Mouse (Mus musculus) bone marrow, adult 2 months (tissue): ENCODE data around the gene Ypel1.

Source experiments
- CTCF ChIP-seq: fragments of 200-500 bp; IDR thresholded peaks from 2 replicates; pipeline ENCODE4 v1.5.1; 2011; ENCODE audit warnings: low read length, control low read depth; ENCODE audit not compliant: control insufficient read depth, insufficient read depth
- POLR2A ChIP-seq: fragments of 200-500 bp; IDR thresholded peaks from 2 replicates; pipeline ENCODE4 v1.6.1; 2011; ENCODE audit warnings: low read depth, mild to moderate bottlenecking, control low read depth, low read length, borderline replicate concordance; ENCODE audit not compliant: control insufficient read depth

DNA sequence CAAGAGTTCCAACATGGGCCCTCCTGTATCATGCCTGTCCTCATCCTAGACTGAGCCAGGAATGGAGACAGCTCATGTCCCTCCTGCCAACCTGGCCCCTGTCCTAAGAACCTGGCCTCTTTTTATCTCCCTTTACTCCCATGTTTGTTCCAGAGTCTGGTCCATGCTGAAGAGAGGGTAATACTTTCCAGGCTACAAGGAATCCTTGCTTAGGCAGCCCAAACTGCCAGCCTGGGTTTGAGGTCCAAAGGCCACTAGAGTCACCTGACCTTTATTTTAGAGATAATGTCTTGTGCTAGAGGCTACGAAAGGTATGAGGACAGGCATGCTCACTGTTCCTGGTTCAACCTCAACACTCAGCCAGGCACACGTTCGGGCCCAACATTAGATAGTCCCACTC is 27.4 kb downstream of the Ypel1 start:
- TF ChIP-seq POLR2A = no peak
- TF ChIP-seq CTCF = no peak
